Mouse (Mus musculus) liver, embryonic 14.5 days (tissue): ENCODE measurements at regions not wholly inside any gene's neighbourhood (a gene's known extent, or its start where the extent isn't known, plus 50 kb on each side); places are given as distances from the start of the nearest gene placed in this dataset.

Experiments used
- CTCF ChIP-seq: IDR thresholded peaks from 2 replicates; pipeline ENCODE4 v1.5.1; 2016; ENCODE audit warnings: antibody characterized with exemption, low read depth, control low read depth
- EP300 ChIP-seq: IDR thresholded peaks from 2 replicates; pipeline ENCODE4 v1.6.1; 2016; ENCODE audit warnings: antibody characterized with exemption, low read depth

- no peak for TF ChIP-seq CTCF
- TF ChIP-seq EP300: no peak
These were observed 57.5 kb upstream of the Klf6 start for GRCm38 (mm10) chr13:5803540-5804380.
